Mouse (Mus musculus): Measurements from ENCODE around the gene Cck. TPM values are rescaled to one million over a fixed set of nuclear protein-coding genes. Genes with fewer than 3 reads are reported as not detected.

The Cck gene
- 1.7 and 2.4 TPM in 2 replicates for polyA plus RNA-seq (2016; fragmentation: Nextera tagmentation; extraction: Ambion mirVana)

GRCm38 (mm10) chr9:121495529-121495928, at the start of gene Cck:
Cck (minus strand) TSS chr9:121495694.
- peak; percentile 48 for DNase-seq (ENCODE audit: low spot score)
- Histone ChIP-seq H3K36me3 (no peaks in the 10 kb centered on the region), H3K4me3 (peak within 1 kb of the TSS; percentile 49), H3K27me3 (ENCODE audit: insufficient read depth, poor library complexity, severe bottlenecking) (peaks cover 65% of the 10 kb centered on the region), H3K4me1 (replicated peaks) (peaks cover 26% of the 10 kb centered on the region), H3K9me3 (no peaks in the 10 kb centered on the region), H3K27ac (no peak within 1 kb of the TSS; the same call in 1 of the 2 replicates)
- 2% methylated on average over 12 of the region's 12 CpGs for WGBS

- Histone ChIP-seq H3K4me1 (replicated peaks) (peaks cover 3% of the 10 kb centered on the region; the same call in 1 of the 2 replicates), H3K9me3 (peaks cover 4% of the 10 kb centered on the region; the same call in 1 of the 2 replicates), H3K36me3 (no peaks in the 10 kb centered on the region; the same call in 1 of the 2 replicates), H3K4me3 (no peak overlapping the region), H3K27ac (peak overlapping the region; percentile 51), H3K27me3 (ENCODE audit: insufficient read depth, poor library complexity, severe bottlenecking) (no peaks in the 10 kb centered on the region)
- DNase-seq (ENCODE audit: low spot score), result peak; percentile 6
Measured at GRCm38 (mm10) chr9:121541530-121541929, 46.0 kb upstream of the Cck start.

- DNase-seq (ENCODE audit: low spot score), result no peak
- no peaks in the 10 kb centered on the region; the same call in 1 of the 2 replicates for H3K36me3 ChIP-seq
- no peaks in the 10 kb centered on the region for H3K27me3 ChIP-seq (ENCODE audit: insufficient read depth, poor library complexity, severe bottlenecking)
- WGBS, result 87% methylated on average over 9 of the region's 9 CpGs
- 0 out of 2 replicates have a peak, but pooled peaks cover 8% of the 10 kb centered on the region for H3K9me3 ChIP-seq
- peaks cover 14% of the 10 kb centered on the region for H3K4me1 ChIP-seq (replicated peaks)
- H3K4me3 ChIP-seq, result no peak overlapping the region
- H3K27ac ChIP-seq, result no peak overlapping the region
Measured at GRCm38 (mm10) chr9:121532626-121533025, 37.1 kb upstream of the Cck start.

GRCm38 (mm10) chr9:121528605-121529357, 33.3 kb upstream of the Cck start:
- Histone ChIP-seq H3K36me3 (no peaks in the 10 kb centered on the region), H3K4me3 (no peak overlapping the region), H3K27ac (peak overlapping the region; percentile 62; the same call in 1 of the 2 replicates), H3K4me1 (replicated peaks) (peaks cover 14% of the 10 kb centered on the region), H3K9me3 (no peaks in the 10 kb centered on the region; the same call in 1 of the 2 replicates), H3K27me3 (ENCODE audit: insufficient read depth, poor library complexity, severe bottlenecking) (no peaks in the 10 kb centered on the region)
- peak; percentile 7 for DNase-seq (ENCODE audit: low spot score)
- WGBS, result 44% methylated on average over 8 of the region's 8 CpGs

- Histone ChIP-seq H3K36me3 (no peaks in the 10 kb centered on the region), H3K4me3 (no peak overlapping the region), H3K27ac (no peak overlapping the region), H3K4me1 (replicated peaks) (peaks cover 15% of the 10 kb centered on the region), H3K27me3 (ENCODE audit: insufficient read depth, poor library complexity, severe bottlenecking) (no peaks in the 10 kb centered on the region), H3K9me3 (no peaks in the 10 kb centered on the region; the same call in 1 of the 2 replicates)
- WGBS, result 81% methylated on average over 6 of the region's 6 CpGs
- DNase-seq (ENCODE audit: low spot score), result no peak
Measured at GRCm38 (mm10) chr9:121526171-121526570, 30.7 kb upstream of the Cck start.

GRCm38 (mm10) chr9:121520047-121520446, 24.6 kb upstream of the Cck start:
- Histone ChIP-seq H3K36me3 (no peaks in the 10 kb centered on the region), H3K9me3 (no peaks in the 10 kb centered on the region), H3K4me3 (no peak overlapping the region), H3K27me3 (ENCODE audit: insufficient read depth, poor library complexity, severe bottlenecking) (no peaks in the 10 kb centered on the region; the same call in 1 of the 2 replicates), H3K4me1 (replicated peaks) (peaks cover 11% of the 10 kb centered on the region; the same call in 1 of the 2 replicates), H3K27ac (no peak overlapping the region)
- WGBS, result 87% methylated on average over 5 of the region's 5 CpGs
- DNase-seq (ENCODE audit: low spot score), result no peak

GRCm38 (mm10) chr9:121514462-121514861, 19.0 kb upstream of the Cck start:
- no peak overlapping the region for H3K4me3 ChIP-seq
- H3K27ac ChIP-seq, result peak overlapping the region; percentile 35; the same call in 1 of the 2 replicates
- H3K36me3 ChIP-seq, result no peaks in the 10 kb centered on the region
- no peak for DNase-seq (ENCODE audit: low spot score)
- H3K9me3 ChIP-seq, result no peaks in the 10 kb centered on the region
- H3K4me1 ChIP-seq (replicated peaks), result peaks cover 7% of the 10 kb centered on the region; the same call in 1 of the 2 replicates
- no peaks in the 10 kb centered on the region; the same call in 1 of the 2 replicates for H3K27me3 ChIP-seq (ENCODE audit: insufficient read depth, poor library complexity, severe bottlenecking)
- 86% methylated on average over 5 of the region's 5 CpGs for WGBS

GRCm38 (mm10) chr9:121511911-121512310, 16.4 kb upstream of the Cck start:
- no peaks in the 10 kb centered on the region; the same call in 1 of the 2 replicates for H3K27me3 ChIP-seq (ENCODE audit: insufficient read depth, poor library complexity, severe bottlenecking)
- WGBS, result 88% methylated on average over 4 of the region's 4 CpGs
- DNase-seq (ENCODE audit: low spot score), result no peak
- H3K4me3 ChIP-seq, result no peak overlapping the region
- H3K4me1 ChIP-seq (replicated peaks), result peaks cover 7% of the 10 kb centered on the region; the same call in 1 of the 2 replicates
- no peaks in the 10 kb centered on the region for H3K36me3 ChIP-seq
- H3K27ac ChIP-seq, result no peak overlapping the region
- no peaks in the 10 kb centered on the region for H3K9me3 ChIP-seq

GRCm38 (mm10) chr9:121506478-121507180, 11.1 kb upstream of the Cck start:
- no peak overlapping the region for H3K27ac ChIP-seq
- WGBS, result 70% methylated on average over 8 of the region's 8 CpGs
- H3K9me3 ChIP-seq, result no peaks in the 10 kb centered on the region
- no peak for DNase-seq (ENCODE audit: low spot score)
- no peak overlapping the region for H3K4me3 ChIP-seq
- no peaks in the 10 kb centered on the region for H3K4me1 ChIP-seq (replicated peaks)
- H3K36me3 ChIP-seq, result no peaks in the 10 kb centered on the region
- H3K27me3 ChIP-seq (ENCODE audit: insufficient read depth, poor library complexity, severe bottlenecking), result no peaks in the 10 kb centered on the region

GRCm38 (mm10) chr9:121505346-121505745, 9.9 kb upstream of the Cck start:
- no peaks in the 10 kb centered on the region for H3K4me1 ChIP-seq (replicated peaks)
- no peak for DNase-seq (ENCODE audit: low spot score)
- no peaks in the 10 kb centered on the region for H3K9me3 ChIP-seq
- no peak overlapping the region for H3K4me3 ChIP-seq
- no peaks in the 10 kb centered on the region for H3K27me3 ChIP-seq (ENCODE audit: insufficient read depth, poor library complexity, severe bottlenecking)
- H3K36me3 ChIP-seq, result no peaks in the 10 kb centered on the region
- no peak overlapping the region for H3K27ac ChIP-seq
- 91% methylated on average over 8 of the region's 8 CpGs for WGBS

GRCm38 (mm10) chr9:121496102-121496501, 608 bp upstream of the Cck start:
- H3K4me3 ChIP-seq, result no peak overlapping the region
- H3K27ac ChIP-seq, result no peak overlapping the region
- H3K9me3 ChIP-seq, result no peaks in the 10 kb centered on the region
- DNase-seq (ENCODE audit: low spot score), result no peak
- H3K36me3 ChIP-seq, result no peaks in the 10 kb centered on the region
- H3K4me1 ChIP-seq (replicated peaks), result peaks cover 26% of the 10 kb centered on the region
- 26% methylated on average over 10 of the region's 10 CpGs for WGBS
- H3K27me3 ChIP-seq (ENCODE audit: insufficient read depth, poor library complexity, severe bottlenecking), result peaks cover 64% of the 10 kb centered on the region

- Histone ChIP-seq H3K9me3 (no peaks in the 10 kb centered on the region), H3K27ac (peak overlapping the region; percentile 1; the same call in 1 of the 2 replicates), H3K4me3 (peak overlapping the region; percentile 49), H3K4me1 (replicated peaks) (peaks cover 26% of the 10 kb centered on the region), H3K36me3 (no peaks in the 10 kb centered on the region), H3K27me3 (ENCODE audit: insufficient read depth, poor library complexity, severe bottlenecking) (peaks cover 73% of the 10 kb centered on the region)
- peak; percentile 47 for DNase-seq (ENCODE audit: low spot score)
- WGBS, result 2% methylated on average over 48 of the region's 48 CpGs
Measured at GRCm38 (mm10) chr9:121494006-121494767, 1.3 kb downstream of the Cck start.
